Mouse (Mus musculus): ENCODE results near the gene Arhgap27. TPM values are rescaled to one million over a fixed set of nuclear protein-coding genes. Genes with fewer than 3 reads are reported as not detected.

The Arhgap27 gene
- polyA plus RNA-seq, 1 experiment, result 0.48 TPM

- no peaks in the 10 kb centered on the region for H3K4me1 ChIP-seq (ENCODE audit: control insufficient read depth)
- H3K36me3 ChIP-seq (ENCODE audit: control insufficient read depth), result peaks cover 69% of the 10 kb centered on the region
- H3K4me3 ChIP-seq (replicated peaks), result no peak overlapping the region
- no peaks in the 10 kb centered on the region for H3K9me3 ChIP-seq (ENCODE audit: control insufficient read depth, low read length)
- TF ChIP-seq TAL1 (IDR thresholded peaks at IDR 0.05; ENCODE audit: low read length) (no peak), GATA1 (IDR thresholded peaks at IDR 0.05; ENCODE audit: low read length) (no peak)
- H3K27me3 ChIP-seq (ENCODE audit: control insufficient read depth), result no peaks in the 10 kb centered on the region
Measured at GRCm38 (mm10) chr11:103372561-103372960, 9.1 kb upstream of the Arhgap27 start.

- Histone ChIP-seq H3K4me1 (ENCODE audit: control insufficient read depth) (no peaks in the 10 kb centered on the region), H3K36me3 (ENCODE audit: control insufficient read depth) (peaks cover 69% of the 10 kb centered on the region), H3K27me3 (ENCODE audit: control insufficient read depth) (no peaks in the 10 kb centered on the region), H3K4me3 (replicated peaks) (no peak overlapping the region), H3K9me3 (ENCODE audit: control insufficient read depth, low read length) (no peaks in the 10 kb centered on the region)
- TF ChIP-seq TAL1 (IDR thresholded peaks at IDR 0.05; ENCODE audit: low read length) (no peak), GATA1 (IDR thresholded peaks at IDR 0.05; ENCODE audit: low read length) (no peak)
Measured at GRCm38 (mm10) chr11:103372068-103372467, 8.6 kb upstream of the Arhgap27 start.

DNA sequence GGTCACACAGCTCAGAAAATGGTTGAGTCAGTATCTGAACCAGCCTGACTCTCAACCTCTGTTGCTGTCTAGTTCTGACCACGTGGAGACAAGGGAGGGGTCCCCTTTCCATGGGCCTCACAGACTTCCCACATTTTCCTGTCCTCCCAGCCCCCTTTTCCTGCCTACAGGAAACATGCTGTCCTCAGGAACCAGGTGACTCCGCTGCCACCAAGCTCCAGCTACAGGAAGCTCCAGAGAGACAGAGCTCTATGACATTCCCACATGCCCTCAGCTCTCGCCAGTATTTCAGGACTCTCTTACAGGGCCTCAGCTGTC, 7.7 kb upstream of the Arhgap27 start:
- Histone ChIP-seq H3K9me3 (ENCODE audit: control insufficient read depth, low read length) (no peaks in the 10 kb centered on the region), H3K4me3 (replicated peaks) (no peak overlapping the region), H3K36me3 (ENCODE audit: control insufficient read depth) (peaks cover 68% of the 10 kb centered on the region), H3K27me3 (ENCODE audit: control insufficient read depth) (no peaks in the 10 kb centered on the region), H3K4me1 (ENCODE audit: control insufficient read depth) (no peaks in the 10 kb centered on the region)
- TF ChIP-seq TAL1 (IDR thresholded peaks at IDR 0.05; ENCODE audit: low read length) (no peak), GATA1 (IDR thresholded peaks at IDR 0.05; ENCODE audit: low read length) (no peak)

GRCm38 (mm10) chr11:103370397-103371221, 7.1 kb upstream of the Arhgap27 start:
- Histone ChIP-seq H3K4me3 (replicated peaks) (no peak overlapping the region), H3K9me3 (ENCODE audit: control insufficient read depth, low read length) (no peaks in the 10 kb centered on the region), H3K36me3 (ENCODE audit: control insufficient read depth) (peaks cover 68% of the 10 kb centered on the region), H3K27me3 (ENCODE audit: control insufficient read depth) (no peaks in the 10 kb centered on the region), H3K4me1 (ENCODE audit: control insufficient read depth) (no peaks in the 10 kb centered on the region)
- TF ChIP-seq TAL1 (IDR thresholded peaks at IDR 0.05; ENCODE audit: low read length) (no peak), GATA1 (IDR thresholded peaks at IDR 0.05; ENCODE audit: low read length) (no peak)

DNA sequence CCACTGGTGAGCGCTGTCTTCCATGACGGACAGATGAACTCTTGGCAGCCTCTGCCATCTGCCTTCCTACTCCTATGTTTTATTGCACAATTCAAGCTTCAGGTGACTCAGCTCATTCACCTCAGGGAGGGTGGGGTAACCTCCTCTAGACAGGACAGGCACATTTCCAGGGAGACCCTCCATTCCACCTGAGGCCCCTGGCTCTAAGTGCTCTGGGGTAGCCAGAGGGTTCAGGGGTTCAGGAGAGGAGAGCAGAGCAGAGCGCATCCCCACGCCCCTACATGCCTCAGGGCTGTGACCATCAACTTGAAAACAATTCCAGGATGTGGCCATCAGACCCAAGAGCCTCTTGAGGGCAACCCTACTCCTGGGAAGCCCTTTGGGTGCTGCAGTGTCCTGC, 2.0 kb upstream of the Arhgap27 start:
- peaks cover 4% of the 10 kb centered on the region; the same call in 1 of the 2 replicates for H3K9me3 ChIP-seq (ENCODE audit: control insufficient read depth, low read length)

DNA sequence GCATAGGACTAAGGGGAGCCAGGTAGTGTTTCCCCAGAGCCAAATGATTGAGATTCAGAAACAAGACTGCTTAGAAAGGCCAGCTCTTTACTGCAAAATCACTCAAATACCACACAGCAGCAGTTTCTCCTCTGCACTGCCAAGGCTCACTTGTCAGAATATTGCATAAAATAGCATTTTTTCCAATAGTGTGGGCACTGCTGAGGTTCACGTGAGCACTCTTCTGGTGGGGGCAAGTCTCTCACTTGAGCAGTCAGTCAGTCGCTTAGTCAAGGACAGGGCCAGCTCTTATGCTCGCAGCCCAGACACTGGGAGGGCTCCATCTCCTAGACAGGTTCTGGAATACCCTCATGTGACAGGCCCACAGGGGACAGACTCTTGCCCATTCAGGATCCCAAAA, 1.5 kb upstream of the Arhgap27 start:
- Histone ChIP-seq H3K4me1 (ENCODE audit: control insufficient read depth) (peaks cover 29% of the 10 kb centered on the region), H3K4me3 (replicated peaks) (no peak overlapping the region), H3K36me3 (ENCODE audit: control insufficient read depth) (peaks cover 26% of the 10 kb centered on the region), H3K27me3 (ENCODE audit: control insufficient read depth) (peaks cover 50% of the 10 kb centered on the region), H3K9me3 (ENCODE audit: control insufficient read depth, low read length) (peaks cover 4% of the 10 kb centered on the region; the same call in 1 of the 2 replicates)
- TF ChIP-seq GATA1 (IDR thresholded peaks at IDR 0.05; ENCODE audit: low read length), result no peak
- no peak for TF ChIP-seq TAL1 (IDR thresholded peaks at IDR 0.05; ENCODE audit: low read length)

More for the DNA sequence above, 2.0 kb upstream of the Arhgap27 start:
- TF ChIP-seq GATA1 (IDR thresholded peaks at IDR 0.05; ENCODE audit: low read length) (no peak), TAL1 (IDR thresholded peaks at IDR 0.05; ENCODE audit: low read length) (no peak)
- H3K4me1 ChIP-seq (ENCODE audit: control insufficient read depth), result peaks cover 24% of the 10 kb centered on the region
- H3K27me3 ChIP-seq (ENCODE audit: control insufficient read depth), result peaks cover 45% of the 10 kb centered on the region
- H3K4me3 ChIP-seq (replicated peaks), result no peak overlapping the region
- H3K36me3 ChIP-seq (ENCODE audit: control insufficient read depth), result peaks cover 30% of the 10 kb centered on the region

- H3K4me1 ChIP-seq (ENCODE audit: control insufficient read depth), result peaks cover 32% of the 10 kb centered on the region
- TF ChIP-seq TAL1 (IDR thresholded peaks at IDR 0.05; ENCODE audit: low read length), result no peak
- TF ChIP-seq GATA1 (IDR thresholded peaks at IDR 0.05; ENCODE audit: low read length), result no peak
- H3K9me3 ChIP-seq (ENCODE audit: control insufficient read depth, low read length), result peaks cover 4% of the 10 kb centered on the region; the same call in 1 of the 2 replicates
- H3K36me3 ChIP-seq (ENCODE audit: control insufficient read depth), result peaks cover 22% of the 10 kb centered on the region
- H3K27me3 ChIP-seq (ENCODE audit: control insufficient read depth), result peaks cover 57% of the 10 kb centered on the region
- H3K4me3 ChIP-seq (replicated peaks), result no peak overlapping the region
Measured at GRCm38 (mm10) chr11:103364335-103364734, 843 bp upstream of the Arhgap27 start.

DNA sequence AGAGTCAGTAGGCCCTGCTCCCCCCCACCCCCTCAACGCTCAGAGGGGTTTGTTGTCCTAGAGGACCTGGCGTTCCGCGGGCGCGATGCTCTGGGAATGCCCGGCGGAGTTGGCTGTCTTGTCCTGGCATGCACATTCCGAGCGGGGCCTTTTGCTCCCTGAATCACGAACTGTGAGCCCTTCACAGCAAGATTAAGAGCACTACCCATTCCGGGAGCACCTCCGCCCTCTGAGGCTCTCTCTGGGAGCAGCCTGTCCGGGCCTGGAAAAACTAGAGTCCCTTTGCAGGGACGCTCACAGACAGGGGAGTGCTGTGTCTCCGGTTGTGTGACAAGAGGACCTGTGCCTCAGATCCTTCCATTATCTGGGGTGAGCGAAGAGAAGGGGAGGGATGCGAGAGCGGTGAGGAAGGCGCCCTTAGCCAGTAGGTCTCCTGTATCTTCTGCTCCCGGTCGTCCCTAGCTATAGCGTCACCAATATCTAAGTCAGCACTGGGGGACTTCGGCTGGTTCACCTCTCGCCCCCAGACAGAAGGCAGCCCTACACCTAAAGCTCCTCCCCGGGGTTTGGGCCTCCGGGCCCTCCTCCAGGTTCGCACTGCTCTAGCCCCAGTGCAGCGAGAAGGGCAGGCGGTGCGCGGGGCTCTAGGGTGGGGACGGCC, 841 bp downstream of the Arhgap27 start:
- TF ChIP-seq GATA1 (IDR thresholded peaks at IDR 0.05; ENCODE audit: low read length) (no peak), TAL1 (IDR thresholded peaks at IDR 0.05; ENCODE audit: low read length) (no peak)
- H3K9me3 ChIP-seq (ENCODE audit: control insufficient read depth, low read length), result peaks cover 4% of the 10 kb centered on the region; the same call in 1 of the 2 replicates
- H3K36me3 ChIP-seq (ENCODE audit: control insufficient read depth), result peaks cover 16% of the 10 kb centered on the region
- H3K4me1 ChIP-seq (ENCODE audit: control insufficient read depth), result peaks cover 32% of the 10 kb centered on the region
- H3K4me3 ChIP-seq (replicated peaks), result peak overlapping the region; percentile 18
- peaks cover 72% of the 10 kb centered on the region for H3K27me3 ChIP-seq (ENCODE audit: control insufficient read depth)

GRCm38 (mm10) chr11:103362054-103362432, 1.4 kb downstream of the Arhgap27 start:
- Histone ChIP-seq H3K36me3 (ENCODE audit: control insufficient read depth) (peaks cover 10% of the 10 kb centered on the region), H3K9me3 (ENCODE audit: control insufficient read depth, low read length) (peaks cover 4% of the 10 kb centered on the region; the same call in 1 of the 2 replicates), H3K27me3 (ENCODE audit: control insufficient read depth) (peaks cover 72% of the 10 kb centered on the region), H3K4me3 (replicated peaks) (peak overlapping the region; percentile 22), H3K4me1 (ENCODE audit: control insufficient read depth) (peaks cover 32% of the 10 kb centered on the region)
- no peak for TF ChIP-seq GATA1 (IDR thresholded peaks at IDR 0.05; ENCODE audit: low read length)
- no peak for TF ChIP-seq TAL1 (IDR thresholded peaks at IDR 0.05; ENCODE audit: low read length)

Measured in erythroblast, embryonic 14.5 days (primary cell).